Mouse (Mus musculus) forebrain, embryonic 13.5 days (tissue): ENCODE data around the gene Cda. TPM values are rescaled to one million over a fixed set of nuclear protein-coding genes. Genes with fewer than 3 reads are reported as not detected.

Source experiments
- ATAC-seq: fragments of 200-750 bp; cut with Nextera tagmentation; 2 replicates; pipeline ENCODE4 v1.8.0; 2017
- H3K27ac ChIP-seq: fragments of 300-500 bp; sonication (generic); 2 replicates; pipeline ENCODE4 v1.5.1; 2015; ENCODE audit warnings: inconsistent platforms, mild to moderate bottlenecking, moderate library complexity
- H3K27me3 ChIP-seq: fragments of 300-500 bp; sonication (generic); 2 replicates; pipeline ENCODE4 v1.6.1; 2015; ENCODE audit warnings: mild to moderate bottlenecking, inconsistent platforms
- H3K36me3 ChIP-seq: fragments of 300-500 bp; sonication (generic); 2 replicates; pipeline ENCODE4 v1.6.1; 2015; ENCODE audit warnings: mild to moderate bottlenecking, inconsistent platforms; ENCODE audit not compliant: poor library complexity, severe bottlenecking
- H3K4me1 ChIP-seq: fragments of 300-500 bp; sonication (generic); 2 replicates; pipeline ENCODE4 v1.6.1; 2015; ENCODE audit warnings: inconsistent platforms
- H3K4me2 ChIP-seq: fragments of 300-500 bp; sonication (generic); 2 replicates; pipeline ENCODE4 v1.6.1; 2015; ENCODE audit warnings: inconsistent platforms, mild to moderate bottlenecking, moderate library complexity
- H3K4me3 ChIP-seq: fragments of 300-500 bp; sonication (generic); 2 replicates; pipeline ENCODE4 v1.5.1; 2015; ENCODE audit warnings: mild to moderate bottlenecking, inconsistent platforms
- H3K9ac ChIP-seq: fragments of 300-500 bp; sonication (generic); 2 replicates; pipeline ENCODE4 v1.6.1; 2015; ENCODE audit warnings: mild to moderate bottlenecking, inconsistent platforms
- H3K9me3 ChIP-seq: fragments of 300-500 bp; sonication (generic); replicated peaks from 2 replicates; pipeline ENCODE4 v1.6.1; 2016; ENCODE audit warnings: inconsistent platforms
- WGBS: fragments of 180-500 bp; shearing (Covaris S2); methylation state at CpG from one replicate; pipeline ENCODE4 v1.1.7; 2015; 5-methylcytosine and 5-hydroxymethylcytosine counted together
- polyA plus RNA-seq: library from polyadenylated mRNA; unstranded; fragments of >200 nt; fragmentation: Nextera tagmentation; extraction: Ambion mirVana; gene quantifications from 2 replicates; pipeline ENCODE4 v1.2.1, GENCODE M21; 2015

Cda gene
- polyA plus RNA-seq, 1 experiment from 2014 or later: 2.2 TPM

- H3K4me2 ChIP-seq: no peak overlapping the region
Measured at GRCm38 (mm10) chr4:138363511-138363910, 4.3 kb downstream of the Cda start.

GRCm38 (mm10) chr4:138362883-138363282, 4.9 kb downstream of the Cda start:
- no peaks in the 10 kb centered on the region for H3K36me3 ChIP-seq
- peaks cover 21% of the 10 kb centered on the region for H3K4me1 ChIP-seq
- H3K27ac ChIP-seq: no peak overlapping the region
- no peak for ATAC-seq
- peaks cover 18% of the 10 kb centered on the region for H3K27me3 ChIP-seq
- H3K4me3 ChIP-seq: no peak overlapping the region
- H3K9ac ChIP-seq: no peak overlapping the region
- H3K4me2 ChIP-seq: no peak overlapping the region
- WGBS: 85% methylated on average over 7 of the region's 7 CpGs
- no peaks in the 10 kb centered on the region for H3K9me3 ChIP-seq

More at GRCm38 (mm10) chr4:138363511-138363910, 4.3 kb downstream of the Cda start:
- no peak overlapping the region for H3K9ac ChIP-seq
- no peaks in the 10 kb centered on the region for H3K9me3 ChIP-seq
- peaks cover 27% of the 10 kb centered on the region for H3K4me1 ChIP-seq
- no peaks in the 10 kb centered on the region for H3K36me3 ChIP-seq
- H3K27ac ChIP-seq: no peak overlapping the region
- peaks cover 22% of the 10 kb centered on the region for H3K27me3 ChIP-seq
- WGBS: 73% methylated on average over 5 of the region's 5 CpGs
- ATAC-seq: no peak
- no peak overlapping the region for H3K4me3 ChIP-seq

- Histone ChIP-seq H3K4me3 (0 out of 2 replicates have a peak overlapping the region, but pooled peaks have one; percentile 7), H3K4me2 (peak overlapping the region; percentile 40), H3K36me3 (no peaks in the 10 kb centered on the region), H3K4me1 (peaks cover 13% of the 10 kb centered on the region), H3K9me3 (no peaks in the 10 kb centered on the region), H3K27me3 (peaks cover 6% of the 10 kb centered on the region), H3K9ac (peak overlapping the region; percentile 50), H3K27ac (peak overlapping the region; percentile 61)
- WGBS: 4% methylated on average over 11 of the region's 11 CpGs
- ATAC-seq: no peak
Measured at GRCm38 (mm10) chr4:138361370-138361821, 6.4 kb downstream of the Cda start.

- H3K36me3 ChIP-seq: no peaks in the 10 kb centered on the region
- ATAC-seq: no peak
- H3K4me1 ChIP-seq: peaks cover 13% of the 10 kb centered on the region
- H3K27me3 ChIP-seq: no peaks in the 10 kb centered on the region
- H3K9ac ChIP-seq: no peak overlapping the region
- H3K27ac ChIP-seq: no peak overlapping the region
- no peak overlapping the region for H3K4me2 ChIP-seq
- H3K4me3 ChIP-seq: no peak overlapping the region
- 80% methylated on average over 3 of the region's 3 CpGs for WGBS
- no peaks in the 10 kb centered on the region for H3K9me3 ChIP-seq
Measured at GRCm38 (mm10) chr4:138358176-138358575, 9.6 kb downstream of the Cda start.

- no peak overlapping the region for H3K4me2 ChIP-seq
- WGBS: 91% methylated on average over 12 of the region's 12 CpGs
- H3K27ac ChIP-seq: no peak overlapping the region
- no peaks in the 10 kb centered on the region for H3K27me3 ChIP-seq
- no peaks in the 10 kb centered on the region for H3K36me3 ChIP-seq
- no peak overlapping the region for H3K4me3 ChIP-seq
- H3K9ac ChIP-seq: no peak overlapping the region
- ATAC-seq: no peak
- H3K4me1 ChIP-seq: peaks cover 9% of the 10 kb centered on the region
- peaks cover 1% of the 10 kb centered on the region; the same call in 1 of the 2 replicates for H3K9me3 ChIP-seq
Measured at GRCm38 (mm10) chr4:138356551-138356950, 11.2 kb downstream of the Cda start.

GRCm38 (mm10) chr4:138356141-138356540, 11.7 kb downstream of the Cda start:
- no peaks in the 10 kb centered on the region for H3K36me3 ChIP-seq
- WGBS: 78% methylated on average over 8 of the region's 8 CpGs

GRCm38 (mm10) chr4:138355496-138355895, 12.3 kb downstream of the Cda start:
- no peak overlapping the region for H3K4me3 ChIP-seq
- no peaks in the 10 kb centered on the region for H3K4me1 ChIP-seq
- H3K36me3 ChIP-seq: no peaks in the 10 kb centered on the region
- H3K27me3 ChIP-seq: no peaks in the 10 kb centered on the region
- H3K4me2 ChIP-seq: no peak overlapping the region
- H3K9me3 ChIP-seq: peaks cover 3% of the 10 kb centered on the region; the same call in 1 of the 2 replicates
- WGBS: 87% methylated on average over 2 of the region's 2 CpGs
- no peak overlapping the region for H3K9ac ChIP-seq
- no peak overlapping the region for H3K27ac ChIP-seq
- ATAC-seq: no peak

More at GRCm38 (mm10) chr4:138356141-138356540, 11.7 kb downstream of the Cda start:
- Histone ChIP-seq H3K9ac (no peak overlapping the region), H3K27ac (no peak overlapping the region), H3K4me1 (peaks cover 5% of the 10 kb centered on the region), H3K4me2 (no peak overlapping the region), H3K4me3 (no peak overlapping the region), H3K27me3 (no peaks in the 10 kb centered on the region), H3K9me3 (peaks cover 3% of the 10 kb centered on the region; the same call in 1 of the 2 replicates)
- ATAC-seq: no peak

- no peak overlapping the region for H3K4me3 ChIP-seq
Measured at GRCm38 (mm10) chr4:138353438-138354171, 14.2 kb downstream of the Cda start.

GRCm38 (mm10) chr4:138352692-138353091, 15.1 kb downstream of the Cda start:
- H3K4me2 ChIP-seq: no peak overlapping the region
- no peaks in the 10 kb centered on the region for H3K4me1 ChIP-seq
- ATAC-seq: no peak
- no peak overlapping the region for H3K9ac ChIP-seq
- H3K27ac ChIP-seq: no peak overlapping the region
- peaks cover 3% of the 10 kb centered on the region; the same call in 1 of the 2 replicates for H3K9me3 ChIP-seq
- no peak overlapping the region for H3K4me3 ChIP-seq
- no peaks in the 10 kb centered on the region for H3K27me3 ChIP-seq
- no peaks in the 10 kb centered on the region for H3K36me3 ChIP-seq
- WGBS: 86% methylated on average over 6 of the region's 6 CpGs

More at GRCm38 (mm10) chr4:138353438-138354171, 14.2 kb downstream of the Cda start:
- H3K4me2 ChIP-seq: no peak overlapping the region
- H3K27me3 ChIP-seq: no peaks in the 10 kb centered on the region
- ATAC-seq: no peak
- no peaks in the 10 kb centered on the region for H3K4me1 ChIP-seq
- H3K9ac ChIP-seq: no peak overlapping the region
- WGBS: 81% methylated on average over 10 of the region's 10 CpGs
- no peaks in the 10 kb centered on the region for H3K36me3 ChIP-seq
- peaks cover 3% of the 10 kb centered on the region; the same call in 1 of the 2 replicates for H3K9me3 ChIP-seq
- no peak overlapping the region for H3K27ac ChIP-seq

GRCm38 (mm10) chr4:138351821-138352220, 16.0 kb downstream of the Cda start:
- no peak for ATAC-seq
- Histone ChIP-seq H3K9ac (no peak overlapping the region), H3K27ac (no peak overlapping the region), H3K27me3 (no peaks in the 10 kb centered on the region), H3K4me3 (no peak overlapping the region), H3K36me3 (no peaks in the 10 kb centered on the region), H3K9me3 (peaks cover 3% of the 10 kb centered on the region; the same call in 1 of the 2 replicates), H3K4me2 (no peak overlapping the region), H3K4me1 (no peaks in the 10 kb centered on the region)
- WGBS: 90% methylated on average over 5 of the region's 5 CpGs

- Histone ChIP-seq H3K4me2 (no peak overlapping the region), H3K36me3 (no peaks in the 10 kb centered on the region), H3K9me3 (peaks cover 3% of the 10 kb centered on the region; the same call in 1 of the 2 replicates), H3K27me3 (no peaks in the 10 kb centered on the region), H3K9ac (no peak overlapping the region), H3K4me3 (no peak overlapping the region), H3K4me1 (no peaks in the 10 kb centered on the region), H3K27ac (no peak overlapping the region)
- WGBS: 76% methylated on average over 7 of the region's 7 CpGs
- ATAC-seq: no peak
Measured at GRCm38 (mm10) chr4:138348716-138349115, 19.1 kb downstream of the Cda start.

GRCm38 (mm10) chr4:138347280-138347679, 20.5 kb downstream of the Cda start:
- H3K9me3 ChIP-seq: peaks cover 3% of the 10 kb centered on the region; the same call in 1 of the 2 replicates
- WGBS: 79% methylated on average over 1 of the region's 1 CpGs
- no peaks in the 10 kb centered on the region for H3K27me3 ChIP-seq
- no peak overlapping the region for H3K27ac ChIP-seq
- no peak overlapping the region for H3K9ac ChIP-seq
- no peak overlapping the region for H3K4me3 ChIP-seq
- H3K36me3 ChIP-seq: no peaks in the 10 kb centered on the region
- H3K4me1 ChIP-seq: no peaks in the 10 kb centered on the region
- no peak for ATAC-seq
- H3K4me2 ChIP-seq: no peak overlapping the region
